Mouse (Mus musculus): ENCODE results near the gene Ctbp2.
A peak's percentile ranks its signal among the peaks of the same experiment; 100 is the strongest.

Gene Ctbp2

DNA sequence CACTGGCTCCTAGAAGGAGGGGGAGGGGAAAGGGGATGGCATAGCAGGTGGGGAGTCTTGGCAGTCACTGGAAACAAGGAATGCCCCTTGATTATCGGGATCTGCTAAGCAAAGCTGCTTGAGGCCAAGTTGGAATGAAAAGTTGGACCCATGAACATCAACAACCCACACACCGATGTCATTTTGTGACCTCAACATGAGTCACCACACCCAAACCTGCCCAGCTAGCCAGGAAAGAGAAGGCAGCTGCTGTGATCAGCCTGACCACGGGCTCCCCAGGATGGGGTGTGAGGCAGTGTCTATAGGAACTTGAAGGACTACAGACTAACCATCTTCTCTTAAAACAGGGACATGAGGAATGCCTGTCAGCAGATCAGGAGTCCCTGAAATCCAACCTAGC lies 38.7 kb downstream of the Ctbp2 start:
- DNase-seq, result no peak

DNA sequence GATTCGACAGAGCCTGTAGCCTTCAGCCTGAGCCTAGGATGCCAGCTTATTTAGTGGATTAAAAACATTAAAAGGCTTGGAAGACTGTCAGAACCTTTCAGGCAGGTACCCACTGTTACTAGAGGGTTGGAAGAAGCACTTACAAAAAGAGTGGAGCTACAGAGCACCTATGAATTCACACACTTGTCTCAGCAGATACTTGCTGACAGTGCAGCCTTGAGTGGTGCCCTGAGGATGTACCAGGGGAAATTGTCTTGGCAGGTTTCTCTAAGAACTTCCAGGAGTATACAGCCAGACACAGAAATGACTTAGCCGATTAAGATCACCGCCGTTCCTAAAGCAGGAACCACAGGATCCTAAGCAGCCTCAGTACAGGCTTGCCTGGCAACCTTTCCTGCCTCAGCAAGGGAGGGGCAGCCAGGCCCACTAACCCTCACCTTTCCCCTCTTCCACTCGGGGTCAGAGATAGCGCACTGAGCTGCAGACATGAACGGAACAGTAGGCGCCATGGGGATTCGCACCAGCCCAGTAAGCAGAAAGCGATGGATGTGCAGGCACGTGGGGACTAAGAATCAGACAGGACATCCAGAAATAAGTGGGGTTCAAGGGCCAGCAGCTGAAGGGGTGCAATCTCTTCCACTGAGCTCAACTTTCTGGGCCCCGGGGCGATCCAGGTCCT lies 40.1 kb downstream of the Ctbp2 start:
- DNase-seq, result no peak

DNA sequence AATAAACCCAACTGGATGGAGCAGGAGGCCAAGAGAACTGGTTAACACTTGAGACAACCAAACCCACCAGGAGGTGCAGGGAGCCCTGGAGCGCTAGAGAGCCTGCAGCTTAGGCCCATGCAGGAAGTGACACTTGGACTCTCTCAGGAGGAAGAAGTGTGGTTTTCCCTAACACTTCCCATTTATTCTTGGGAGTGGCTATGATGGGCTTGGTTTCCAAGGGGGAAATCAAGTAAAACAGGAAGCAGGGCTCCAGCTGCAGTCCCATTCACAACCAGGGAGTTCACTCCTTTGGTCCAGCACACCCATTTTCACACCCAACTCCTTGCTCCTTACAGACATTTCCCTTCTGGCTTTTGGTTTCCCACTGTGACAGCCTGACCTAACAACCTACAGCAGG lies 45.2 kb downstream of the Ctbp2 start:
- no peak for DNase-seq

DNA sequence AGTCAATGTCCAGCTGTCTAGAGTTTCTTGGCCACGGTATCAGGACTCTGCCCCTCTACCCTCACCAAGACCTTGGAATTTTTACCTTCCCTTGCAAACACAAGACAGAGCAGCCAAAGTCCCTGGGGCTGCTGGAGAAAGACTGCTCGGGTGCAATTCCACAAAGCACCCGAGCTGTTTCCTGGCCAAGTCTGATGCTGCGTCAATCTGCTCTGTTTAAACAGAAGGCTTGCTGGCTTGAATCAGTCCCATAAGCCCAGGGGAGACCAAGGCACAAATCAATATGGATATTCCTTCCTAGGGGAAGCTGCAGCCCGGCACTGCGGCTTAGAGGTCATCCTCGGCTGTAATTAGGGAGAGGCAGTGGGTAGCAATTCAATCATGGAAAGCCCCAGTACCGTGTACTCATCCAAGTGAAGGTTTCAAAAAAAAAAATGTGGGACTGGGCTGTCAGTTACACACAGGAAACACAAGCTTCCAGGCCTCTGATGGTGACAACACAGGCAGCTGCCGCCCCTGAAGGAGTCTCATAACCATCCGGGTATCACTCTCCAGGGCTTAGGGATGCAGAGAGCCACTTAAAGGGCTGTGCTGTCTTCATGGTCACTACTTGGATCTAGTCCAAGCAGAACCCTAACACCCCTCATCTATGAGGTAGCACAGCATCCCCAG lies 49.6 kb downstream of the Ctbp2 start:
- DNase-seq, result peak; percentile 27

DNA sequence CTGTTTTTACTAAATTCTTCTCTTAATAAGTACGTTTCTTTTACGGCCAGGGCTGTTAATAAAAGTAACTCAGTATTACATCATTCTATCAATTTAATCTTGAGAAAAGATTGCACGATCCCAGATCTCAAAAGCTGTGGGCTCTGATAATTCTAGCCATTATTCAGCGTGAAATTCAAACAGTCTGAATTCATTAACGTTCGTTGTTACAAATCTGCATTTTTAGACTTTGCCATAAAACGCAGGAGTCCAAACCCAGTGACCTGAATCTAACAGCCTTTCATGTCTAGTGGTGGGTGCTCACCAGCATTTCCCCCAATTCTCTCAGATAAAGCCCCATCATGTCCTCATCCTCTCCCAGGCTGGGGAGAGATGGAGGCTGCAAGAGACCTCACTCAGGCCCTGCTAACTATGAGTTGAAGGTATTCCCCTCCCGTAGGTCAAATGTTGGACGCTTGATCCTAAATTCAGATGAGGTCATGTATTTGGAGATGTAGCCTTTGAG lies 51.0 kb downstream of the Ctbp2 start:
- peak; percentile 19 for DNase-seq

DNA sequence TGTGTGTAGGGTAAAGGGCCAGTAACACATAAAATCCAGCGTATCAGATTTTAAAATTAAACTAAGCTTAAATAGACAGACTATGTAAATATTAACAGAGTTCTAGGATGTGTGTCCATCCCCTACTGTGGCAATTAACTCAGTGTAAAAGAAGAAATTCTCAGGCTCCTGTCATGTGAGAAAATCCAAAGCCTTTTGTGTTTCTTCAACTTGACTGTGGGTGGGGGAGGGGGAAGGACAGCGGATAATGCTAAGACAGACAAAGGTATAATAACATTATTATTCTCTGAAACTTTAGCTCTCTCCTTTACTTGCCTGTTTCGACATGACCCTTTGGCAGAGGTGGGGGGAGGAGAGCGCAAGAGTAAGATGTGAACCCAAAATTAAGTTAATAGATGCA lies 51.6 kb downstream of the Ctbp2 start:
- peak; percentile 19 for DNase-seq

DNA sequence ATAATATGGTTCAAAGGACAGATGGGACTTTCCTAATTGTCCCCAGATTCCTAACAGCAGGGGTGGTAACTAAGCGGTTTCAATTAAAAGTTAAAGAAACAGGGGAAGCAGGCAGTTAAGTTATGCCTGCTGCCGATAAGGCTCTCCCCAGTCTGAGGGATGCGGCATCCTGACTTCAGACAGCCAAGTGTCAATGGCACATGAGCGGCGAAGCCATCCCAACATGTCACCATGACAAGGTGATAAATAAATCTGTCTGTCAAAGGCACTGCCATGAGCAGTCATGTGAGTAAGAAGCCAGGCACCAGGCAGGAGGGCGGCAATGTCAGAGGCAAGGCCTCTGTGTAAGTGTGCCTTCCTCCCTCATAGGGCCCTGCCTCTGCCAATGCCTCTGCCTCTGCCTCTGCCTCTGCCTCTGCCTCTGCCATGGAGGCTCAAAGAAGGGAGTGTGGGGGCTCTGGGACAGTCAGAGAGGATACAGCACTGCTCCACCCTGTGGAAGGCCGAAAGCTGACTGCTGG lies 56.8 kb downstream of the Ctbp2 start:
- peak; percentile 16 for DNase-seq

DNA sequence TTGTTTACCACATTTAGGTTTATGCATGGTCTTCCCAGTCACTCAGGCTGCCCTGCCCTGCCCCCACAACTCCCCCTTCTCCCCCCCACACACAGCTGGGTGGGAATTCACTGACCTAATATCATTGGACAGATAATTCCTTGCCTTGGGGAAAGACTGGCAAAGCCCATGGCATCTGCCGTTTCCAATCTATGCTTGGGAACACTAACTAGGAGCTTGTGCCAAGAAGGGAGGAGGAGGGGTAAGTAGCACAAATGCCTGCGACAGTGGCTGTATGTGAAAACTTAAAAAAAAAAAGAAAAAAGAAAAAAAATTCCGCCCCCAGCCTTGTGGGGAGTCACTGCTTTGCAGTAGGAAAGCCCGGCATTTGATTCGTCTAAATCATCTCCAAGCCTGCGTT lies 57.4 kb downstream of the Ctbp2 start:
- no peak for DNase-seq

DNA sequence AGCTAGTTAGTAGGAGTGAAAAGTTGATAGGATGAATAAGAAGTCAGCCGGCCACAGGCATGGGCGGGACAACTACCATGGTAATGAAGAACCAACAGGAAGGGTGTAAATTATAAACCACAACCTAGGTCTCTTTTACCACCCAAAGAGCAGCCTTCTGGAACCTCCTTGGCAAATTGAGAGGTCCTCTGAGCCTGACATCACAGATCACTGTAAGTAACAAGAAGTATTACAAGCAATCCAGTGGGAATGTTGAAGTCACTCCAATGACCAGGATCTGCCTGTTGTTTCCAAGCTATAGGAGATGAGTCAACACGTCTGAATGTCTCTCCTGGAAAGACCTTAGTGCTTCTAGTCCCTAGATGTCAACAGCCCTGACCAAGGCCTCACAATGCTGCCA lies 62.1 kb downstream of the Ctbp2 start:
- DNase-seq, result no peak

DNA sequence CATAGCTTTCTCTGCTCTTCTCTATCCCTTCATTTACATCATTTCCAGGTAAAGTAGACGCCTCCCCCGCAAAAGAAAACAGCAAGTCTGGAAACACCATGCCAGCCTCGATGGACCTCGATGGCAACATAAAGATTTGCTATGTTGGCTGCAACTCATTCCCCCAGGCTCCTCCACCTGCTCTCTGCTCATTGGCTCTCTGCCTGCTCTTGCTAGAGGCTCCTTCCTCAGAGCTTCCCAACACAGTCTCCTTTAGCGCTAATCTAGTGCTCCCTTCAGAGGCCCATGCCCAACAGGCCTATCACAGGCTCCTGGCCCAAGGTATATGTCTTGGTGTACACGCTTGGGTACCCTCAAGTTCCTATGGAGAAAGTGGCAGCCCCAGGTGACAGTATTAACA lies 64.0 kb downstream of the Ctbp2 start:
- no peak for DNase-seq

DNA sequence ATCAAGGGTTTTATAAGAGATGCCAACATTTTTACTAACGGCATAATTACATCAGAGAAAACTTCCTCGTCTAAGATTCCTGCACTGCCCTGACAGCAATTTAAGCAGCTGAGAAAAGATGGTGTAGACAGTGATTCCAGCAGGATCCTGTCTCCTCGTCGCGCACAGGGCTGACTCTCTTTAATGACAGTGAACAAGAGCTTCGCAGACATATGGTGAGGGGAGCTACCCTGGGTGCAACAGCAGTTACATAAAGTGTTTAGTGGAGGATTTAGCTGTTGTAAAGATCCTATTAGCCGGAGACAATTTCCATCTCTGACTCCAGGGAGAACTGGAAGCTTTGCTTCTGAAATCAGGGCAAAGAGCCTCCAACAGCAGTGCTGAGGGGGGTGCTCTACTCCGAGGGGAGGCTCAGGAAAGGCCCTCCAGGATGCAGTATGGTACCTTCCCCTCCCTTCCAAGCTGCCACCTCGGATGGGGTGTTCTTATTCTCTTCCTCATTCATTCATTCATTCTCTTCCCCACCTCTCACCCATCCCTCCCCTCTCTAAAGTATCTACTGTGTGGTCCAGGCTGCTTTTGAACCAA lies 64.5 kb downstream of the Ctbp2 start:
- no peak for DNase-seq

DNA sequence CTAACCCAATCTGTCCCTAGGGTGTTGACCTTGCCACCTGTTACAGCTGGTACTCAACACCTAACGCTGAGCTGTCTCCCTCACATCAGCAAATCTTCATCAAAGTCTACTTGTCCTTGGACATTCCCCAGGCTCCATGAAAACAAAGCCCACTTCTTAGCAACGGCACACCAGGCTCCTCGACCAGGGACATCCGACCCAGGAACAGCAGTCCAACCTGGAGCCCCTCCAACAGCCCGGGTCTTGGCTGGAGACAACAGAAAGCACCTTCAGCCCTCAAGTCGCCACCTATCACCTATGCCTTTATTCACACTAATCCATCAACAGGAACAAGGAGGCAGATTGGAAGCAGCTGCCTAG lies 65.0 kb downstream of the Ctbp2 start:
- no peak for DNase-seq

DNA sequence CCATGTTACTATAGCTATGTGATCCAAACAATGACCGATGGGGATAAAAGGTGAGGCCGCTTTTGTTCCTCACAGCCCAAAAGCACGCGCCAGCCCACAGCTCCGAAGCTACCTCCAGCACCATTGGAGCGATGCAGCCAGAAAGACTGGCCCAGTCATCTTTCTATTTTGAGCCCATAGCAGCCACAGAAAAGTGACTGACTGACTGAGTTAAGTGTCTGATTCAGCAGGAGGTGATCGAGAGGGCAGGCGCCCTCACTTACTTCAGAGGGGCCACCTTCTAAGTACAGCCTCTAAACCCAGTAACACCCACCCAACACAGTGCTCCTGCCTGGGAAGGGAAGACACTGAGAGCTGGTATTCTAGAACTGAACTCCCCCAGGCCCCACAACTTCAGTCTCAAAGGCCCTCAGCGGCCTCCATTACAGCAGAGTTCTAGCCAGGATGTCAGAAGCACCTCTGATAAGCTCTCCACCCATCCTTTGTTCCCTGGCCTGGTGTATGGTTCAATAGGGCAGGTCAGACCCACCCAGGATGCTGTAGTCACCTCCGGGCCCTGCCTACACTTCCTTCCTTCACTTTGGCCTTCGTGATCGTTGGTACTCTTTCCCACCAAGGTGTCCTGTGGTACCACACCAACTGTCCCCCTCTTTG lies 65.5 kb downstream of the Ctbp2 start:
- DNase-seq, result no peak

DNA sequence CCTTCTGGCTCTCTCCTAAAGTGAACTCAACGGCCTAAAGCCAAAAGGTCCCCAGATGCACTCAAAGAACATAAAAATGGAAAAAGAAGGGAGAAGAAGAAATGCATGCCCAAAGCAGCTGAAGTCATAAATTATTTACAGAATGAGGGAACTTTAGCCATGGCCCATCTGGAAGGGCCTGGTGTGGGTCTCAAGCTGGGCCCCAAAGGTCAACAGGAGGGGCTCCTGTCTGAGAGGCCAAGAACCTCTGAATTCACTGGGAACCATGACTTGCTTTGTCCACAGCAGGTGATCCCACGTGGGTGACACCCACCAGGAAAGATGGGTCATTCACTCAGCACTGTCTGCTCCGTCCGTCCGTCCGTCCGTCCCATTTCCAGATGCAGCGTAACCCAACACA lies 67.2 kb downstream of the Ctbp2 start:
- no peak for DNase-seq

DNA sequence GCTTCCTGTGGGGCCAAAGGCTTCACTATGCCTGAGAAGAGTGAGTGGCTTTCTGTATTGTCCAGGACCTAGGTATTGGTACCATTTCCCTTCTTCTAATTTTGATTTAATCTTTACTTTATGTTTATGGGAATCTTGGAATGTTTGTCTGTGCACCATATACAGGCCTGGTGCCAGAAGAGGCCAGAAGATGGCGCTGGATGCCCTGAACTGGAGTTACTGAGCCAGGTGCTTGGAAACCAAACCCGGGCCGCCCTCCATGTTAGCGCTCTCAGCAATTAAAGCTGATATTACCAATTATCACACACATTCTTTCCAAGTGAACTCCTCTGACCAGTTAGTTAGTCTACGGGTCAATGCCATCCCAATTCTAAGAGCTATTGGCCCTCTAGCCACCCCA lies 69.7 kb downstream of the Ctbp2 start:
- DNase-seq, result no peak

DNA sequence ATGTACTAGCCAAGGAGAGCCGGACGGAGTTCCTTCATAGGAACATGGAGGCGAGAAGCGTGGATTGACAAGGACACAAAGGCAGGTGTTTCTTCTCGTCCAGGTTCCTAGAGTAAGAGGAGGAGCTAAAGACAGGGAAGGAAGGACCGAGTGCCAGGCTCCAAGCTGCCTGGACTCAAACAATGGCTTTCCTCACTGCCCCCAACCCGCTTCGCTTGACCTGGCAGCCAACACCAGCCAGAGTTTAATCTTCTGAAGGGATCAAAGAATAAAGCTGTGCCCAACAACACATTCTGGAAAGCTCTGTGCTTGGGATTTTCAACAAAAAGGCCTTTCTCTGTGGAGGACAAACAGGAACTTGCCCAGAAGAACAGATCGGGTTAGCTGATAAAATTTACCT lies 70.4 kb downstream of the Ctbp2 start:
- no peak for DNase-seq

DNA sequence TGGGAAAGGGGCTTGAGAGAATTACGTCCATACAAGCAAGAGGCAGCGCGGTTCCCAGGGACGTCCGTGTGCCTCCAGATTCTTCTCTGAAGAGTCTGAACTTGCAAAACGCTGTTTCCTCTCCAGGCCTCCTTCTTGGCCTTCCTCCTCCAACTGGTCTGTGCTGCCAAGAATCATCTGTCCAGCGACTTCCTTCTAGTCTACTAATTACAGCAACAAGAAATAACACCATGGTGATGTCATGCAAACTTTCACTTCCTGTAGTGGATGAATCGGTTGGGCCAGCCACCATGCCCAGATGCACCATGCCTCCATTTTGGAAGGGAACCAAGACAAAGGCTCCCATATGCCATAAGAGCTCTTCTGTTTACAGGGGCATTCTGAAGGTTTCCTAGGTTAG lies 71.3 kb downstream of the Ctbp2 start:
- no peak for DNase-seq

DNA sequence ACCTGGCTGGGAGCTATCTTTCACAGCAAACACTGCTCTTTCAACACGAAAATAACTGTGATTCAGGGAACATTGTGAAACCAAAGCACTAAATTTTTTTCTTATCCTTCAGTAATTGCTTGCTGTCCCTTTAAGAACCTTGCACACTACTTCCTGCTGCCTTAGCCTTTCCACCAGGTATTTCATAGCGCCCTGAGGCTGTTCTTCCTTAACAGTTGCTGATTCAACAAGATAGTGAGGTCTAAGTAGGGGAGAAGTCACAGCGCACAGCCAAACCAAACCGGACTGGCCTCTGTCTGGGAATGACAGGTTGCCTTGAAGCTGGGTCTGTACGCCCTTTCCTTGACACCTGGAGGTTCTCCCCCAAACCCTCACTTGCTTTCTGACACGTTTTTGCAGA lies 73.5 kb downstream of the Ctbp2 start:
- no peak for DNase-seq

DNA sequence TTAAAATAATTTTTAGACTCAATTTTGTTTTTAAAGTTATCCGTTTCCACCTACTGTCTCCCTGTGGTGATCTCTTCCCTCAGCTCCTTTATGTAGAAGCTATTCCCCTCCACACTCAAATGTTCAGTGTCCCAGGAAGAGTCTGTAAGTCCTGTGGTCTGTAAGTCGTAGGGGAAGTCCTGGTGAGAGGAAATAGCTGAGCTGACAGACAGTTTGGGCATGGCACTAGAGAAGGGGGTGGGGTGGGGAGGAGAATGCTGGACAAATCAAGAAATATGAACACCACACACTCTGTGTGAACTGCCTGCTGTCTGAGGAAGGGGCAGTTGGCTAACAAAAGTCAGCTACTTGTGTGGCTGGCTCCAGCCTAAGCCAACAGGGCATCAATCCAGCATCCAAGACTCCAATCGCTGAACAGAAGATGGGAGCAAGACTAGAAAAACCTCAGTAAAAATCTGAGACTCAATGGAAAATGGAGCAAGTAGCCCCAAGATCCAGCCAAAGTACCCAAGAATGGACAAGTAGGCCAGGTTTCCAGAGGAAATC lies 76.0 kb downstream of the Ctbp2 start:
- no peak for DNase-seq

DNA sequence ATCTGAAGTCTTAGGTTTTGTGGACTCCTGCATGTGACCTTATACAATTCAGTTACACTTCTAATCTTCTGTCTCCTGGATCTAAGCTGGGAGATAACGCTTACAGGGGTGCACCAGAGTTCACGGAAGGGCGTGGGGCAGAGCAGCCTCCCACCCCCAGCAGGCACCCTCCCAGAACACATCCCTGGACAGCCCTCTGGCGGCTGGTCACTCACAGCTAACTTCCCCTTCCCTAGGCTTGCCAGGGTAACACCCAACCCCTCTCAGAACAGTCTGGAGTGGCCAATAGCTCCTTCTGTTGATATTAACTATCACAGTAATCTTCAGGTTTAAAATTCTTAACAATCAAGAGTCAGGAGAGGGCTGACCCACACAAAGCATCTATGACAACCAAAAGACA lies 76.9 kb downstream of the Ctbp2 start:
- no peak for DNase-seq

DNA sequence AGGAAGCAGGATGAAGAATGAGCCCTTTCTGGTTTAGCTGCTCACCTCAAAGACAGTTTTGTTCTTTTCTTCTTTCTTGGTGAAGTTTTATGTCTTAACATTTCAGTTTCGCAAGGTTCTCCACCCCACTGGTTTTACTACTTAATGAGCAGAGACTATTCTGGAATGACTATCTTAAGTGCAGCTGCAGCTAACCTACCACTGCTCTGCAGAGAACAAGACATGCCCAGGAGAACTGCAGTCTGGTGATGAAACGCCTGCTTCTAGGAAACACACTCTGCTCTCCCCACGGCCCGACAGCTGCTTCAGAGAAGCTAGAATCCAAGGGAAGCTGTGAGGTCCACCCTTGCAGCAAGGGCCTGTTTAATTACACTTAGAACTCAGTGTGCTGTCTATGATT lies 79.4 kb downstream of the Ctbp2 start:
- no peak for DNase-seq

DNA sequence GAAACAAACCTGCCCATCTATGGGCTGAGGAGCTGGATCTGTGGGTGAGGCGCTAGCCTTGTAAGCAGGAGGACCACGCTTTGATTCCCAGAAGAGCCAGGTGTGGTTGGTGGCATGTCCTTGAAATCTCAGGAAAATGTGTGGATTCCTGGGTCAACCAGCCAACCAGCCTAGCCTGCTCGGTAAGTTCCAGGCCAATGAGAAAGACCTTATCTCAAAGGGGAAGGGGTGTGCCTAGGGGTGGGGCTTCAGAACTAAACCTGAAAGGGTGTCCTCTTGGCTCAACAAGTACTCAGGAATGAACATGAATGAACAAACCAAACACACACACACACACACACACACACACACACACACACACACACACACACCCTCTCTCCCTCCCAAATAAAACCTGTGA lies 82.4 kb downstream of the Ctbp2 start:
- no peak for DNase-seq

DNA sequence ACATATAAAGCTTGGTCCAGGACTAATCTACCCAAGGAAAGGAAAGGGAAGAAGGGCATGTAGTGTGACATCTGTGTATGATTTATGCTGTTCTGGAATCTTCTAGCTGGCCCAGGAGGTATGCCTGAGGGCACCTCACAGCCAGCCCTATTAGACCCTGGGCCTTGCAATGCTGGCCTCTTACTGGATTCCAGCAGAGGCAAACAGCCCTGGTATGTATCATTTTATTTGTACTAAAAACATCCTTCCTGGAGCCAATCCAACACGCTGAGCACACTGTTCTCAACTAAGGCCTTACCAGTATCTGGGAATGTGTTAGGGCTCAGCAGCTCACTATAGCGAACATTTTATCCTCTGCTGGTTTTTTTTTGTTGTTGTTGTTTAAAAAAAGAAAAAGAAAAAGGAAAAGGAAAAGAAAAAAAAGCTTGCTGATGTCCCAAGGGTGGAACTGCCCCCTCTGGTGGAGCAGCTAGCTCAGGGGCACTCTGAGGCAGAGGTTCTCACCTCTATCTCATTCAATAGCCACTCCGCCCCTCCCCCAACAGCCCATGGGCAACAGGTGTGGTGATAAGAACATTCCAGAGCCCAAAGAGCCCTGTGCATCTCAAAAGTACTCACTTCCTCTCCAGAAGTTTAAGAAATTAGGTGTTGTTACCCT lies 83.3 kb downstream of the Ctbp2 start:
- DNase-seq, result no peak
